Mouse (Mus musculus) T-helper 17 cell (primary cell): ENCODE measurements at regions not wholly inside any gene's neighbourhood (a gene's known extent, or its start where the extent isn't known, plus 50 kb on each side); places are given as distances from the start of the nearest gene placed in this dataset.

Source experiments
- in situ Hi-C, 2 experiments: fragments of 300-600 bp; cut with MboI, MseI; formaldehyde crosslinking; loops; 1 replicate in 1 of 2; 2 replicates in 1 of 2; pipeline ENCODE4 v1.15.1; 2025; ENCODE audit warnings: high pct_unique_total_duplicates in 2 of 2

DNA sequence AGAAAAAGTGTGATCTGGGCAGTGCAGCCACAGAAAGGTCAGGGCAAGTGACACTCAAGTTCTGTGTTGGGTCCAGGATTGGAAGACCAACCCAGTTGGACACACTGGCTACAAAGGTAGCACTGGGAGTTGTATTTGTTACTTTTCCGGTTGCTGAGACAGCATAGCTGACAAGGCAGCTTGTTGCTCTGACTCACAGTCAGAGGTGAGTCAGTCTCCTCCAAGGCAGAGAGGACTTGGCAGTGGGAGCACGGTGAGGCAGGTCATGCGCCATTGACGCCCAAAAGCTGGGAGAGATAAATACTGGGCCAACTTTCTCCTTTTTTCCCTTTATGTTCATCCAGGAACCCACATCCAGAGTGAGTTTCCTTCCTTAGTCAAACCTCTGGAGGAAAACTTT, 88.4 kb downstream of the Zfp706 start:
- in situ Hi-C loops = loop anchor here in 1 of 2 experiments (5.0 kb wide), 1 partner anchor 47 kb away; no protein-coding TSS in a partner anchor

DNA sequence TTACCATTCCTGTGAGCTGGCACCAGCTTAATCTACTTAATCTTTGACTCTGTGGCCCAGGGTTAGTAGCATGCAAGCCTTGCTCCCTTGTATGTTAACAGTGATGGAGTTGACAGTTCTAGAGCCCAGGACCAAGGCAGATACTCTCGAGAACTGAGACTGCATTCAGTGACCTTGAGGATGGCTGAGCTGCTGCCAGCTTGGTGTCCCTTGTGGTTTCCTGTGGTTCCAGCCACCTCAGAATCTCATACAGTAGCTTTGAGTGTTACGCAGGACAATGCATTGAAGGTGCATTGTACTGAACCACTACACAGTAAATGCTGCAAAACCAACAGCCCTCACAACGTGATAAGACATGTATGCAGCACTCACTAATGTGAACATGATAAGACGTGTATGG, 90.6 kb downstream of the Zfp706 start:
- in situ Hi-C loops = loop anchor here in 1 of 2 experiments (5.0 kb wide), 1 partner anchor 45 kb away; no protein-coding TSS in a partner anchor

DNA sequence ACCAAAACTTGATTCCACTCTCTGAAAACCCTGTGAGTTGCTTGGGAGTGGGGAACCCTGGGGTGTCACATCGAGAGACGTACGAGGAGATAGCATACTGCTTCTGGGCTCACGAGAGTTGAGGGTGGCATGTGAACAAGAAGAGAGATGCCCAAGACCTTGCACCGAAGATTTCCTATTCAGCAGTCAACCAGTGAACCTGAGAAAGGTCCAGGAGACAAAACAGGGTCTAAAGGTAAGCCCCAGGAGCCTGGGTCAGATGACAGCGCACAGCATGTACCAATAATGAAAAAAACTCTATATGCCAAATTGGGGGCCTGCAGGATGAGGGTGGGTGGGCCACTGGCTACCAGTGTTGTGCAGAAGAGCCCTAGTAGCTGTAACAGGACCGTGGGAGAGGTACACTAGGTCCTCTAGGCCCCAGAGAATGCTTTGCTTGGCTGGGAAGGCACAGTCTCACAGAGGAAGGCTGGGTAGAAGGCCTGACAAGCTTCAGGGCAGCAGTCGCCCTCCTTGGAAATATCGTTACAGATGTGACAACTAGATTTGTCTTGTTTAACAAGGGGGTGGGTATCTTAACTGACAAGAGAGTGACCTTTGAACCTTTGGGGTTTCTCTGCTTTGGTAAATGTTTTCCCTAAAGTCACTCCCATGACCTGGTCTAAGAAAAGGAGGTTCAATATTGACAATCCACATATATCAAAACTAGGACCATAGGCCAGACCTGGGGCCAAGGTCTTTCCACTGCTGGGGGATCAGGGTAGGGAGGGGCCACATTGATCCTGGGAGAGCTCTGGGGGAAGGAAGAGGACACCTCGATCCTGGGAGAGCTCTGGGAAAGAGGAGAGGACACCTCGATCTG, 93.1 kb downstream of the Zfp706 start:
- in situ Hi-C loops = loop anchor here in 1 of 2 experiments (5.0 kb wide), 1 partner anchor 42 kb away; no protein-coding TSS in a partner anchor

DNA sequence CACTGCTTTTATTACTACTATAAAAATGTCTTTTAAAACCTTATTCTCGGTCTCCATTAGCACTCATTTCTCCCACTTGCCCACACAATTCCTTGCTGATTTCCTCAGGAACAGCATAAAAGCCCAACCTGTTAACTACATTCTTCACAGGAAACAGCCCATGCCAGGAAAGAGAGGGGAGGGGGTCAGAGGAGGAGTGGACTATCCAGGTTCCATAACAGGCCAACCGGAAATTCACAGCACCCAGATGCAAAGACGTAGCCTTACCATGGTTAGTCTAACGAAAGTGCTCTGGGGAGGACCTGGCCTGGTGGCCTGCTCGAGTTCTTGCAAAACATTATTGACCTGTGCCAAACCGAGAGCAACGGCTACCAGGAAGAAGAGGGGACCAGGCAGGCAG, 94.3 kb downstream of the Zfp706 start:
- in situ Hi-C loops = no loop called here

DNA sequence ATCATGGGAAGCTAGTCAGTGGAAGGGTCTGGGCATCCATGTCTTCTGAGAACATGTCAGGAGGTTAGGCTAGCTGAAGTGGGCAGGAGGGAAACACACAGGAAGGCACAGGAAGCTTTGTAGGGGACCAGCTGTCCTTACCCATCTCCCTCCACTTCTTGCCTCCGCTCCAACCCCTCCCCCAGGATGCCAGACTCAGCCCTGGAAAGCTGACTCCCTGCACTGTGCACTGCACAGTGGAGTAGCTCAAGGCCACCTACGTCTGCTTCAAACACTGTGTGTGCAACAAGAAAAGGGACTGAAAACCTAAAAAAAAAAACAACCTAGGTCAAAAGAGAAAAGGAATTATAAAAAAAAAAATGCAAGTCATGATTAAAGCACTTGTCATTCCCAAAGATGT, 97.3 kb downstream of the Zfp706 start:
- in situ Hi-C loops = no loop called here

DNA sequence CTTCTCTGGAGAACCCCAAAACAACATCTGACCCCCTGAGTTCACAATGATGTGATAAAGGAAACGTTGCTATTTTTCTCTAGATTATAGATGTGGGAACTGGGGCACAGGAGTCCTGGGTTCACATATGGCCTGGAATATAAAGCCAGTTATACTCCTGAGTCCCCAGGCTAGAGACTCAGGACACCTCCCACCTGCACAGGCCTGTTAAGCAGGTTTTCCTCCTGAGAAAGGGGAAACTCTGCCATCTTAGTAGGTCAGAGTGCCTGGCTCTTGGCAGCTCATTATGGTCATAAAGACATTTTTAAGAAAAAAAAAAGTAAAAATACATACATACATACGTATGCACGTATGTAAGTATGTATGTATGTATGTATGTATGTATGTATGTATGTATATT, 98.1 kb downstream of the Zfp706 start:
- in situ Hi-C loops = no loop called here

DNA sequence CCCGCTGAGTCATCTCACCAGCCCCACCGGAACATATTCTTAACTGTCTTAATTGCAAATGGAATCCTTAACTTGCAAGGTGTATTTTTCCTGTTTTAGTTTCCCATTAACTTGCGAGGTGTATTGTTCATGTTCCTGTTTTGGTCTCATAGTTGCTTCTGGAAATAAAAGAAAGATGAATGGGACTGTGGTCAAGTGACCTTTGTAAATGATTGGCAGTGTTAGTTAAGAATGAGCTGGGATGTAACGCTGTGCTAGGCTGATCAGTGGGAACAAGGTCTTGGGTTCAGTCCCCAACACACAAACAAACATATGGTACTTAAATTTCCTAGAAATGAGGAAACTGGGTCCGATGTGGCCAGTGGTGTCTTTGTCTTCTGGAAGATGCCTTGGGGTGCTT, 100.8 kb downstream of the Zfp706 start:
- in situ Hi-C loops = no loop called here

DNA sequence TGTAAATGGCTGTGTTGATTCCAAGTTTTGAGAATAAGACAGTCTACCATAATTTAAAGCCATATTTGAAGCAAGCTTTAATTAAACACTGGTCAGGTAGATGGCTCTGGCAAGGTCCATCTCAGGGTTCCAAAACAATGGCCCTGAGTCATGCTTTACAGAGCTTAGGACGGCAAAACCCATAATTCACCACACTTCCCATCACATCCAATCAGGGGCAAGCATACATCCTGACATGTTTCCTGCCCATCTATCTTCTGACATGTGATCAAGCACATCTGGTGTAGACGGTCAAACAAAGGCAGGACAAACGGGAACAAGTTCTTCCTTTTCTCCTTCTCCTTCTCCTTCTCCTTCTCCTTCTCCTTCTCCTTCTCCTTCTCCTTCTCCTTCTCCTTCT, 101.5 kb downstream of the Zfp706 start:
- in situ Hi-C loops = no loop called here

DNA sequence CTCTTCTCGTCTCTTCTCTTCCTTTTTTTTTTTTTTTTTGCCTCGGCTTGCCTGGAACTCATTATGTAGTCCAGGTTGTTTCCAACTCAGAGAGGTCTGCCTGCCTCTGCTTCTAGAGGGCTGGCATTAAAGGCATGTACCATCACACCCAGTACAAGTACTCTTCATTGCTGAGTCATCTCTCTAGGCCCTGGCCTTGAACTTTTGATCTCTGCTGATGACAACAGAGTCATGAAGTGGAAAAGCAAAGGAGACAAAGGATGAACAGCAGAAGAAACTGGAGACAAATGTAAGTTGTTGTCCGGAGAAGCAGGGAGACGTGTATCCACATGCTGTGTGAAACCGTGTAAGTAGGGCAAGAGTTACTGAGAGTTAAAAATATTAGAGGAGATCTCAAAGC, 103.7 kb downstream of the Zfp706 start:
- in situ Hi-C loops = no loop called here

DNA sequence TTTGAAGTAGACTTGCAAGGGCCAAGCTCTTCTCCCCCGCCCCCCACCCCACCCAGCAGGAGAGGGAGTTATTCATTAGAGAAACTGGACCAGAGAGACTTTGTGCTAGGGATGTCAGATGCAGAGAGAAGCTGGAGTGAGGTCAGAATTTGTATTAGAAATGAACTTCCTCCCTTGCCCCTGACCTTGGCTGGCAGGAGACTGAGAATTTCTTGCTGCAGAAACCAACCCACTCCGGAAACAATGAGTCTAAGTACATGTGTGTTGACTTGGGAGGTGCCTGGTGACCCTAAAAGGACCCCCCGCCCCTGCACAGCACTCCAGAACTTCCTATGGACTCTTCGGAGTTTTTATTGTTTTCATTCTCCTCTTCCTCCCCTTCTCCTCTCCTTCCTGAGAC, 104.3 kb downstream of the Zfp706 start:
- in situ Hi-C loops = no loop called here

DNA sequence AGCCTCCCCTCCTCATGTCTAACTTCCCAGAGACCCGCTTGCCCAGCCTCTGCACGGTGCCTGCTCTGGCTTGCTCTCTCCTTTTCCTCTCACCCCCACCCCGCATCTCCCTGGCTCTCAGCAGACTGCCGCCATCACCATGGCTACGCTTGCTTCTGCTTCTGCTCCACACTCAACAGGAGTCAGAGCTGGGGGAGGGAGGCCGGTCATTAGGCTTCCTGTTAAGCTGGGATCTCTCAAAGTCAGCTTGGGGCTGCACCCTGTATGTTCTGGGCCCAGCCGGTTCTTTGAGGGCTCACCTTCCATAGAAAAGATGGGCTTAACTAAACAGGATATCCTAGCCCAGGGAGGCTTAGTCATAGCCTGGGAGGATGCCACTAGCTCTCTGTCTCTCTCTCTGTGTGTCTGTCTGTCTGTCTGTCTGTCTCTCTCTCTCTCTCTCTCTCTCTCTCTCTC, 105.7 kb downstream of the Zfp706 start:
- in situ Hi-C loops = no loop called here

DNA sequence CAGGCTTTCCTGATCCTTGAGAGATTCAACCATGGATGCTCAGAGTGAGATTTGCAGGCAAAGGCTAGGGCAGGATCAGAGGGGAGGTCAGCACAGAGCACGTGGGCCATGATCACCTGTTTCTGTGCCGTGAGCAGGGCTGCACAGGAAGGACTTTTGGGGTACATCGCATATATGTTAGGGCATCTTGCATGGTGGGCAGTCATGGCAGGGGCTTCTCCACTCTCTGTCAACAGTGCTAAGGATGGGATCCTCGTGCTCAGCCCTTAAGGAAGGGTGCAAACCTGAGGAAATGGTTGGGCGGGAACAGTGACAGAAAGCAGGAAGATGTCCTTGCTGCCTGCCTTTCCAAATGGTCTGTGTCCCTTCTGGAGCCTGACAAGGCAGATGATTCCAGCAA, 106.2 kb downstream of the Zfp706 start:
- in situ Hi-C loops = no loop called here

DNA sequence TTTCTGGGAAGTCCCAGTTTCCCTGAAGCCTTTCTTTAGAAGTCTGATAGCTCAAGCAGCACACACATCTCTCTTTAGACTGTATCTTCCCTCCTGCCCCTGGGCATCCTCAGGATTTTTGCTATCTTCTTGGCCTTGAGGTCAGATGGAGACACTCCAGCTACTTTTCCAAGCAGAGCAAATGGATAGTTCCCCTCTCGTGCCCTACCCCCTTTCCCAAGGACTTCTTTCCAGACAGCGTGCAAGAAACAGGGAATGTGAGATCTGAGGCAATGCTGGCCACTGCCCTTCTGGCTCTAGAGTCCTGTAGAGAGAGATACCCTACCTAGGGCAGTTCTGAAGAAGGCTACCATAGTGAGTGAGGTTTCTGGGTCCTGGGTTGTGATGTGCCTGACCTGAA, 106.6 kb downstream of the Zfp706 start:
- in situ Hi-C loops = no loop called here

DNA sequence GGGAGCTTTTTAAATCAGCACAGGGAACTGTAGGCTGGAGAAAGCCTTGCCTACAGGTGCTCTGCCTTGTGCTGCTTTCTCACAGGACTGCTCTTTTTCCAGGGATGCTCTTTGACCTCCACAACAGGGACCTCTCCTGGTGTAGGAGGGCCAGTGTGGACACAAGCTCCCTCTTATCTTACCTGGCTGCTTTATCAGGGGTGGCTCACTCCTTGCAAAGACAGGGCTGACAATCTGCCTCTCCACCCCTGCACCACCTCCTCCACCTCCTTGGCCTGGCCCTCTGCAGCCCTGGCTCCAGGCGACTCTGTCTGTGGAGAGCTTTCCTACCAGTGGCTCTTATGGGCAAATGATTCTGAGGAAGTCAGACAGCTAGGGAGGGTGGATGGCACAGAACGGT, 107.7 kb downstream of the Zfp706 start:
- in situ Hi-C loops = no loop called here

DNA sequence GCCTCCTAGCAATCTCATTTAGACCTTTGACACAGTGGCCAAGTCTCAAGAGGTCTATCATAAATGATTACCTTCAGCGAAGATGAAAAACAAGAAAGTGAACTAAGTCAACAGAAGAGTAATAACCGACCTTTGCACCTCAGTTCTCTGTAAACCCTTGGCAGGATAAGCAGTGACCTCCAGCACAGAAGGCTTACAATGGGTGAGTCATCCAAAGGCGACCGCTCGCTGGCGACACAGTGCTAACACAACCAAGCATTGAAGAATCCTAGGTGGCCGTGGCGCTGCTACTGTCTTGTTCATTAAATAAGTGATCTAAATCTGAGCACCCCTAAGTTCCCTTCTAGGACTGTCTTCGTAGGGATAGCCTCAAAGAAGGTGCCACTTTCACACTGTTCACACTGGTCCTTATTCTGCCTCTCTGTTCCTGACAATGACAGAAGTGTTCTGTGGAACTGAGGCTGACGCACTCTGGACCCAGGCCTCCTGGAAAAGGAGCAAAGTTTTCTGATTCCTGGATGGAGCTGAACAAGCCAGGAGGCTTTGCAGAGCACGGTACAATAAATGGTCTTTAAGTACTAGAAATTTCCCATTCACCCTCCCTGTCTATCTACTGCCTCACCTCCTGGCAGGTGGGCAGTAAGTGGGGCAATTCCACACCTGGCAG, 108.6 kb downstream of the Zfp706 start:
- in situ Hi-C loops = no loop called here

DNA sequence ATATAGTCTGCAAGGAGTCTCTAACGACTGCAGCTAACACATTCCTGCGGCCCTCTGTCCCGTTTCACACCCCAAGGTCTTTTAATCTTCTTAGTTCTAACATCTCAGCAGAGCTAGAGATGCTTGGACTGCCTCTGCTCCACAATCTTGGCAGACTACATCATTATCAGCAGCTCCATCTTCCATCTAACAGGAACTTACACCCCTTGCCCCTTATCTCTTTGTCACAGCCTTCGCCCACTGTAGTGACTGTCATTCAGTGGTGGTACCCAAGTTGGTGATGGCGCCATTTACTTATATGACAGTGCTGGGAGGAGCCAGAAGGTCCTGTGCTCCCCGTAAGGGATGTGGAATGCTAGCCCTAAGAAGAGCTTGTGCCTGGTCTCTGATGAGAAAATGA, 109.2 kb downstream of the Zfp706 start:
- in situ Hi-C loops = no loop called here

DNA sequence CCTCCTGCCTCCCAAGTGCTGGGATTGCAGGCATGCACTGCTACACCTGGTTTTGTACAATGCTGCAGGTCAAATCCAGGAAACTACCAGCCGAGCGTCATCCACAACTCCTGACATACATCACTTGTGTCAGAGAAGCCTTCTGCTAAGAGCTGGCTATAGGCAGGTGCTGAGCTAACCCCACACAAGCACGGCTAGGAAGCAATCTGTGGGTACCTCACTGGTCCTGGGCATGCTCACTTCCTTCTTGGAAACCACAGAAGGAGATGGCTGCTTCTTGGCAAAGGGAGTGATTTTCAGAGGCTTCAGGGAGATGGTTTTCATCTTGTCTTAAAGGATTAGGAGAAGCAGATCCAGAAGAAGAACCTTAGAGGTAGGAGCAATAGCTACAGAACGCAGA, 111.3 kb downstream of the Zfp706 start:
- in situ Hi-C loops = no loop called here

DNA sequence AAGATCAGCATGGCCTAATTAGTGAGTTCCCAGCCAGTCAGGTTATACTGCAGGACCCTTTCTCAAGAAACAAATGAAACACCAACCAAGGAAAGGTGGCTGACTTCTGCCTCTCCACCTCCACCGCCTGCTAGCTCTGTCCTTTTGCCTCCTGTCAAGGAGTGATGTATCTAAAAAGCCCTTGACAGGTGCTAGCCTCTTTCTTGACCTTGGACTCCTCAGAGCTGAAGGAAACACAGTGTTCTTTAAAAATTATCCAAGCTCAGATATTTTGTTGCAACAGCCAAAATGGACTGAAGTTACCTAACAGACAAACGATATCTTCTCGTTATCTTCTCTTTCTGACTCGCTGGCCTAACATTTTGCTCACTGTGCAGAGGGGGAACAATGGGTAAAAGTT, 112.5 kb downstream of the Zfp706 start:
- in situ Hi-C loops = no loop called here

DNA sequence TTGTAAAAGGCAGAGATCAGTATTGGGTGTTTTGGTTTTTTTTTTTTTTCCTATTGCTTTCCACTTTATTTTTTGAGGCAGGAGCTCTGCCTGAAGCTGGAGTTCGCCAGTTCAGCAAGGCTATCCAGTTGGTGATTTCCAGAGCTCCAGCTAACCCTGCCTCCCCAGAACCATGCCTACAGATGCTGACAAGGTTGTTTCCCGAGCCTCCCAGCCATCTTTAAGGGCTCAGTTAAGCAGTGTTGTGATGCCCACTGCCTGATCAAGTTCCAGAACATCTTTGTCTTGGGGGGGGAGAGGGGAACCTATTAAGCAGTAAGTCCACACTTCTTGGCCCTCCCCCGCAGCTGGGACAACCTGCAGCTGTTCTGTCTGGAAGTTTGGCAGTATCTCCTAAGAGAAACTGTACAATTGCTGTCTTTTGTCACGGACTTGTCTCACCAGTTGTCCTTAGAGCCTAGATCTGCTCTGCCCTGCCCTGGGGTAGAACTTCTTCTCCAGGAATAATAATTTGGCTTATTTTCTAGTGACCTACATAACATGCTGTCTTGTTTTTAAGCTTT, 114.1 kb downstream of the Zfp706 start:
- in situ Hi-C loops = loop anchor here in 1 of 2 experiments (5.0 kb wide), 1 partner anchor 39 kb away; no protein-coding TSS in a partner anchor

DNA sequence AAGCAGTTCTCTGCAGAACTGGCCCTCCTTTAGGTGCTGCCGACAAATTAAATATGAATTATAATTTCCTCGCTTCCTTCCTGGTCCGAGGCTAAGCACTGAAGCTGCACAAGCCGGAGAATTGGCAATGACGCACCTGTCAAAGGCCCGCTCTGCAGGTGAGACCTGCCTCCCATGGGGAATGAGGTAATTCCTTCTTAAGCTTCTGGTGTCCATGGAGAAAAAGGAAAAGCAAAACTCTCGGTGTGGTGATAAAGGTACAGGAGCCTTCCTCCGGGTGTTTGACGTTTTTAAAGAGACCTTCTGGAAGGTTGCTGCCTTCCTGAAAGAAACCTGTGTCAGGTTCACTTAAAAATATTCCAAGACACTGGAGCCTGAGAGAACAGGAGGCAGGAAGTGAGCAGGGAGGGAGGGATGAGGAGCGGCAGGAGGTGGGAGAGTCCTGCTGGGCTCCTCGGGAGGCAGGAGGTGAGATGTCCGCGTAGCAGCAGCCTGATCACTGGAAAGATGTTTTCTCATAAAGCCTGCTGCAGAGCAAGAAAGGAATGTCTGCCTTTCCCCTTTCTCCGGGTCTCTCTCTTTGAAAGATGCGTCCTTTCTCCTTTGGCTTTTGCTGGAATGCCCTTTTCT, 114.9 kb downstream of the Zfp706 start:
- in situ Hi-C loops = loop anchor here in 1 of 2 experiments (5.0 kb wide), 1 partner anchor 40 kb away; no protein-coding TSS in a partner anchor

DNA sequence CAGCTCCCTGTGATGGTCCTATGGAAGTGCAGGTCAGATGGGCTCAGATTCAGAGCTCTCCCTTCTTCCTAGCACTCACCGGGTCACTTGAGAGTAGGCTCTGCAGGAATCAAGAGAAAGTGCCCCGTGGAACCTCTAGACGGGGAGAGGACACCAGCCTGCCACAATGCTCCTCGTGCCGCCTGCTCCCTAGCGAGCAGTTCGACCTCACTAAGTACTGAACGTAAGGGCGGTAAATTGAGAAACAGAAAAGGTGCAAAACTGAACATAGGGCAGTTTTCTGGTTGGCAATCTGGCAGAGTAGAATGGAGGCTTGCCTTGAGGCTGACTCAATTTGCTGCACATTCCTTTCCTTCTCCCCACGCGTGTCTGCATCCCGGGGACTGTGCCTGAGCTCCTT, 115.7 kb downstream of the Zfp706 start:
- in situ Hi-C loops = loop anchor here in 1 of 2 experiments (5.0 kb wide), 1 partner anchor 40 kb away; no protein-coding TSS in a partner anchor

DNA sequence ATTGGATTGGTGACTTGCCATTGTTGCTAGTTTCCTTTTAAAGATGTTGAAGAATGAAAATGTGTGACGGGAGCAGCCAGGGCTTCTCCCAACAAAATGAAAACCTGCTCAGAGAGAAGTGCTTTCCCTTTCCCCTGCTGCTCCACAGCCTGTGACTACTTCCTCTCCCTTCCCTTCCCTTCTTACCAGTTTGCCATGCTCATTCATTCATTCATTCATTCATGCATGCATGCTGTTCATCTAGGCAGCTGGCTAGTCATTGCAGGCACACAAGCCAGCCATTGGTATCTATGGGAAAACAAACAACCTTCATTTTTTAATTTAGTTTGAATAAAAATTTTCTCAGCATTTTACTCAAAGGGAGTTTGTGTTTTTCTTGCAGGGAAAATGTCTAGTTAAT, 116.3 kb downstream of the Zfp706 start:
- in situ Hi-C loops = loop anchor here in 1 of 2 experiments (5.0 kb wide), 1 partner anchor 41 kb away; no protein-coding TSS in a partner anchor
